Mouse (Mus musculus): ENCODE measurements around the gene Shisa8. TPM values are rescaled to one million over a fixed set of nuclear protein-coding genes. Genes with fewer than 3 reads are reported as not detected.

Shisa8 gene
- polyA plus RNA-seq, 1 experiment from 2014 or later: 0.34 TPM

- peaks cover 30% of the 10 kb centered on the region for H3K36me3 ChIP-seq
- H3K4me2 ChIP-seq (replicated peaks): no peak overlapping the region
- H3K9ac ChIP-seq: no peak overlapping the region
- WGBS: 77% methylated on average over 10 of the region's 10 CpGs
- H3K27me3 ChIP-seq: no peaks in the 10 kb centered on the region
- ATAC-seq (ENCODE audit: low FRiP score, low read depth): no peak
- no peaks in the 10 kb centered on the region for H3K4me1 ChIP-seq
- H3K9me3 ChIP-seq: no peaks in the 10 kb centered on the region
- no peak overlapping the region for H3K4me3 ChIP-seq
- H3K27ac ChIP-seq: no peak overlapping the region
Measured at GRCm38 (mm10) chr15:82235661-82236060, 23.0 kb upstream of the Shisa8 start.

- no peak overlapping the region for H3K27ac ChIP-seq
- ATAC-seq (ENCODE audit: low FRiP score, low read depth): no peak
- H3K9me3 ChIP-seq: no peaks in the 10 kb centered on the region
- H3K27me3 ChIP-seq: peaks cover 2% of the 10 kb centered on the region; the same call in 1 of the 2 replicates
- 60% methylated on average over 4 of the region's 4 CpGs for WGBS
- peaks cover 15% of the 10 kb centered on the region for H3K36me3 ChIP-seq
- H3K4me2 ChIP-seq (replicated peaks): no peak overlapping the region
- no peak overlapping the region for H3K9ac ChIP-seq
- no peak overlapping the region for H3K4me3 ChIP-seq
- H3K4me1 ChIP-seq: no peaks in the 10 kb centered on the region
Measured at GRCm38 (mm10) chr15:82232651-82233050, 20.0 kb upstream of the Shisa8 start.

DNA sequence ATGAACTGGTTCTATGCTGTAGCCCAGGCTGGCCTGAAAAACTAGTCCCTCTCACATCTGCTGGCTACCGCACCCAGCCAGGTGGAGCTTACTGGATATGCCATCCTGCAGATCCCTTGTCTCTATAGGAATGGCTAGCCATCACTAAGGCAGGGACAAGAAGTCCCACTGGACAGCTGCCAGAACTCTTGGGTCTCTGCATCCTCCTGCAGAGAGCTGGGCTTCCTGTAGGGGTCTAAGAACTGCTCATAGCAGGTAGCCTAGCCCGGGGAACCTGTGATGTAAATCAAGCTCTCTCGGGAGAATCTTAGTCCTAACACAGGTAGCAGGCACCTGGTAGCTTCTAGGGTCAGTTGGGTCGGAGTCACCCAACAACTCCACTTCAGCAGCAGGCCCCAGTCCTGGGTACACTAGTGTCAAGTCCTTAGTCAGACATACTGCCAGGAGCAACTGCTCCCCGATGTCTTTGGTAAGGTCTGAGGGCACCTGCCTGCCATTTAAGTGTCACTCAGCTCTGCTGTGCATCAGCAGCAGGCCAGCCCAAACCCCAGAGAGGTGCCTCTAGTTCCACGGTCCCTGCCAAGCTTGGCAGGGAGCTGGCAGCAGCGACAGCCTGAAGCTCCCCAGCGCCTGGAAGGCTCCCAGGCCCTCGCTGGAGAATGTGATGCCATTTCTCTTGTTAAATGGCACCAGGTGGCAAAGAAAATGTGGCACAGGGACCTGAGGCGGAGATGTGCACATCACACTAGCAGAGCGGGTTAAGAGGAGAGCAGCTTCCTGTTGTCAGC, 19.2 kb upstream of the Shisa8 start:
- H3K27me3 ChIP-seq: peaks cover 2% of the 10 kb centered on the region; the same call in 1 of the 2 replicates
- H3K4me1 ChIP-seq: no peaks in the 10 kb centered on the region
- H3K36me3 ChIP-seq: peaks cover 15% of the 10 kb centered on the region
- H3K27ac ChIP-seq: no peak overlapping the region
- no peak overlapping the region for H3K4me2 ChIP-seq (replicated peaks)
- no peaks in the 10 kb centered on the region for H3K9me3 ChIP-seq
- 63% methylated on average over 11 of the region's 11 CpGs for WGBS
- ATAC-seq (ENCODE audit: low FRiP score, low read depth): no peak
- H3K9ac ChIP-seq: no peak overlapping the region
- H3K4me3 ChIP-seq: no peak overlapping the region

GRCm38 (mm10) chr15:82231100-82231499, 18.5 kb upstream of the Shisa8 start:
- Histone ChIP-seq H3K4me1 (no peaks in the 10 kb centered on the region), H3K27me3 (peaks cover 3% of the 10 kb centered on the region), H3K4me2 (replicated peaks) (no peak overlapping the region), H3K9ac (no peak overlapping the region), H3K27ac (no peak overlapping the region), H3K4me3 (no peak overlapping the region), H3K36me3 (peaks cover 15% of the 10 kb centered on the region), H3K9me3 (no peaks in the 10 kb centered on the region)
- WGBS: 85% methylated on average over 4 of the region's 4 CpGs
- ATAC-seq (ENCODE audit: low FRiP score, low read depth): no peak

DNA sequence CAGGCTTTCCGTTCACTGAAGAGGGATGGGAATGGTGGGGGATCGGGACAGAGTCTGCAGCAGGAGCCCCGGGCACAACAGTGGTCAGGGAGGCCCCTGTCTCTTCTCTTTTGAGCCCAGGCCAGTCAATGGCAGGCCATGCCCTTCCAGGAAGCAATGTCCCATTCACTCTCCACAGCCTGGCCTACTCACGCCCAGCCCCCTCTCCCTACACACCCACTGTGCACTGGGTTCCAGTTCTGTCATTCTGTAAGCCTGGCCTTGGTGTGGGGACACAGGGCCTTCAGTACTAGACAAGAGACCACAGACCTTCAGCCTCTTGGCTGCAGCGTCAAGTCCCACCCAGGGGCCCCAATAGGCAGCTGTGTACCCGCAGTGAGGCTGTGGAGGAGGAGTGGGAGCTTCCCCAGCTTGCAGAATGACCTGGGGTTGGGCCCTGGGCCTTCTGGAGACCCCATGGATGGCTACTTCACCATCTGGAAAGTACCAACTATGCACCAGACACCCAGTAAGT, 17.5 kb upstream of the Shisa8 start:
- 69% methylated on average over 6 of the region's 6 CpGs for WGBS
- Histone ChIP-seq H3K4me1 (no peaks in the 10 kb centered on the region), H3K4me2 (replicated peaks) (no peak overlapping the region), H3K27ac (no peak overlapping the region), H3K9ac (no peak overlapping the region), H3K4me3 (no peak overlapping the region), H3K27me3 (peaks cover 13% of the 10 kb centered on the region), H3K9me3 (no peaks in the 10 kb centered on the region), H3K36me3 (peaks cover 15% of the 10 kb centered on the region)
- ATAC-seq (ENCODE audit: low FRiP score, low read depth): no peak

DNA sequence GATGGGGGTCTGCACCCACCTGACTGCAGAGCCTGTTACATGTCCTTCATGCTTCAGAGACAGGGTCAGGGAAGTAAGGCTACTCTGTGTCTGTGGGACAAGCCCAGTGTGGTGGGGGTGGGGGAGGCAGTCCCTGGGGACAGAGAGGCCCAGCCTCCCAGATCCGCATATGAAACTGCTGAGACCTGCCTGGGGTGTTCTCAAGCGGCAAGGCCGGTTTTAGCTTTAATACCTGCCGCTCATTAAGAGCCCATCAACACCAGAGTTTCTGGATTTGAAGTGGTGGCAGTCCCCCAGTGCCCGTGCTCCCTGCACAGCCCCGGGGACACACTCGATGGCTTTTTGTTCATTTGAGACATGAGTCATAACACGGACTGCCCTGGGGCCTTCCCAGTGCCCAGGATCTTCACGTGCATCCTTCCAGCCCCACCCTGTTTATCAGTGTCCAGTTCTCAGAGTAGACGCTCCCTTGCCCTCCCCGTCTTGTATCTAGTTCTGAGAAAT, 17.0 kb upstream of the Shisa8 start:
- WGBS: 37% methylated on average over 11 of the region's 11 CpGs
- peaks cover 1% of the 10 kb centered on the region; the same call in 1 of the 2 replicates for H3K4me1 ChIP-seq
- no peak for ATAC-seq (ENCODE audit: low FRiP score, low read depth)
- no peak overlapping the region for H3K27ac ChIP-seq
- H3K36me3 ChIP-seq: peaks cover 15% of the 10 kb centered on the region
- peaks cover 18% of the 10 kb centered on the region for H3K27me3 ChIP-seq
- H3K9ac ChIP-seq: no peak overlapping the region
- H3K4me2 ChIP-seq (replicated peaks): no peak overlapping the region
- H3K9me3 ChIP-seq: no peaks in the 10 kb centered on the region
- H3K4me3 ChIP-seq: no peak overlapping the region

DNA sequence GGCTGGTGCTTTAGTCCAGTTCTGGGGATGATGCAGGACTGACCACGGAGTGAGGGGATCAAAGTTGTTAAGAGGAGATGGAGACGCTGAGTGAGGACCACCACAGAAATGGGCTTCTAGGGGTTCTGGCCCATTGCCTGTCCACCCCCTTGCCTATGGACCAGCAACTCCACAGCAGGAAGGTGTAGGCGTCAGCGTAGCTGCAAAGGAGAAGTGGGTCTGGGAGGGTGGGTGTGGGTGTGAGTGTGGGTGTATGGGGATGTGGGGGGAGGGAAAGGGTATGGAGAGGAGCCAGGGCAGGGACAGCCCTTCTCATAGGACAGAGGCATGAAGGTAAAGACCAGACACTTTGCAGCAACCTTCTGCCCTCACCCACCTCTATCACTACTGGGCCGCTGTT, 13.2 kb upstream of the Shisa8 start:
- ATAC-seq (ENCODE audit: low FRiP score, low read depth): no peak
- H3K27me3 ChIP-seq: peaks cover 50% of the 10 kb centered on the region
- WGBS: 92% methylated on average over 5 of the region's 5 CpGs

GRCm38 (mm10) chr15:82224602-82225215, 12.1 kb upstream of the Shisa8 start:
- Histone ChIP-seq H3K27ac (no peak overlapping the region), H3K36me3 (no peaks in the 10 kb centered on the region), H3K9me3 (no peaks in the 10 kb centered on the region), H3K9ac (peak overlapping the region; percentile 48; the same call in 1 of the 2 replicates), H3K4me1 (peaks cover 8% of the 10 kb centered on the region), H3K4me2 (replicated peaks) (peak overlapping the region; percentile 71), H3K4me3 (peak overlapping the region; percentile 41), H3K27me3 (peaks cover 48% of the 10 kb centered on the region)
- 37% methylated on average over 7 of the region's 7 CpGs for WGBS
- ATAC-seq (ENCODE audit: low FRiP score, low read depth): no peak

More for the DNA sequence above, 13.2 kb upstream of the Shisa8 start:
- Histone ChIP-seq H3K27ac (no peak overlapping the region), H3K9me3 (no peaks in the 10 kb centered on the region), H3K4me2 (replicated peaks) (no peak overlapping the region), H3K9ac (no peak overlapping the region), H3K4me1 (peaks cover 8% of the 10 kb centered on the region), H3K36me3 (no peaks in the 10 kb centered on the region), H3K4me3 (no peak overlapping the region)

DNA sequence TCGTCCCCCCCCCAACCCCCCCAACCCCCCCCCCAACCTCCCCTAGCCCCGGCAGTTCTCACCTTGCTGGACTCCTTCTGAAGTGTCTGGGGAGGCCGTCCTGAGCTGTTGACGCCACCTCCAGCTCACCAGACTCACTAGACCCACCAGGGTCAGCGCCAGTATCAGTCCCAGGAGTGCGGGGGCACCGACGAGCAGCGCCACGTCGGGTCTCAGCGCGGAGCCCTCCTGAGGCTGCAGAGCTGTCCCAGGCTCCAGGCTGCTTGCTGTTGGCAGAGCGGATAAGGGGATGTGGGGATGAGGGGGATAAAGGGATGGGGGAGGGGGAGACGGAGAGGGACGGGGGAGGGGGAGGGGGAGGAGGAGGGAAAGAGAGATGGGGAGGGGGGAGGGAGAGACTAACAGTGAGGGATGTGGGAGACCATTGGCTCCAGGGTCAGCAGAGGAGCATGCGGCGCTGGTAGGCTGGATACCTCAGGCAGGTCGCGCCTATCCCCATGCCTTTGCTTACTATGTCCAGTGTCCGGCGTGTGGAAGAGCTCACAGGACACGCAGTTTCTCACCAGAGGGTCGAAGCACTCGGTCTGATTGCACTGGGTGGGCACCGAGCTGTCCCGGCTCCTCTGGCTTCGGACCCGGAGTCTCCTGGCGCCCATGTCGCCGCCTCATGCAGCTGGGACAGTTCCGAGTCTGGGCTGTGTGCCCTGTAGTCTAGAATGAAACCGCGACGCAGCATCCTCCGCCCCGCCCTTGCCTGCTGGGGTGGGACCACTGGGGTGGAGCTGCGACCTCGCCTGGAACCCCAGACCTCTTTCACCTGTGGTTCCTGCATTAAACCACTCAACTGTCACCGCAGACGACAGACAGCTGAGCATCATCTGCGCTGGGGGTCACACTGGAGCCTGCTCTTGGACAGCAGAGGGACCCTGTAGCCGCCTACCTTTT, 11.3 kb upstream of the Shisa8 start, which contains the start of gene Tnfrsf13c:
Gene Tnfrsf13c (minus strand): TSS at position 713 of the 945 bp plus-strand sequence.
- no peak for ATAC-seq (ENCODE audit: low FRiP score, low read depth)
- Histone ChIP-seq H3K36me3 (no peaks in the 10 kb centered on the region), H3K9ac (peak within 1 kb of the TSS; percentile 48), H3K4me1 (peaks cover 8% of the 10 kb centered on the region), H3K4me2 (replicated peaks) (peak within 1 kb of the TSS; percentile 71), H3K9me3 (no peaks in the 10 kb centered on the region), H3K27me3 (peaks cover 49% of the 10 kb centered on the region), H3K4me3 (peak within 1 kb of the TSS; percentile 41), H3K27ac (no peak within 1 kb of the TSS)
- under 1% methylated on average over 44 of the region's 44 CpGs for WGBS

- peak overlapping the region; percentile 71; the same call in 1 of the 2 replicates for H3K4me2 ChIP-seq (replicated peaks)
- WGBS: 30% methylated on average over 7 of the region's 7 CpGs
- H3K27me3 ChIP-seq: peaks cover 53% of the 10 kb centered on the region
- H3K9ac ChIP-seq: no peak overlapping the region
- peaks cover 8% of the 10 kb centered on the region for H3K4me1 ChIP-seq
- ATAC-seq (ENCODE audit: low FRiP score, low read depth): no peak
- no peaks in the 10 kb centered on the region for H3K36me3 ChIP-seq
- no peaks in the 10 kb centered on the region for H3K9me3 ChIP-seq
- H3K4me3 ChIP-seq: no peak overlapping the region; the same call in 1 of the 2 replicates
- no peak overlapping the region for H3K27ac ChIP-seq
Measured at GRCm38 (mm10) chr15:82223251-82223650, 10.6 kb upstream of the Shisa8 start.

DNA sequence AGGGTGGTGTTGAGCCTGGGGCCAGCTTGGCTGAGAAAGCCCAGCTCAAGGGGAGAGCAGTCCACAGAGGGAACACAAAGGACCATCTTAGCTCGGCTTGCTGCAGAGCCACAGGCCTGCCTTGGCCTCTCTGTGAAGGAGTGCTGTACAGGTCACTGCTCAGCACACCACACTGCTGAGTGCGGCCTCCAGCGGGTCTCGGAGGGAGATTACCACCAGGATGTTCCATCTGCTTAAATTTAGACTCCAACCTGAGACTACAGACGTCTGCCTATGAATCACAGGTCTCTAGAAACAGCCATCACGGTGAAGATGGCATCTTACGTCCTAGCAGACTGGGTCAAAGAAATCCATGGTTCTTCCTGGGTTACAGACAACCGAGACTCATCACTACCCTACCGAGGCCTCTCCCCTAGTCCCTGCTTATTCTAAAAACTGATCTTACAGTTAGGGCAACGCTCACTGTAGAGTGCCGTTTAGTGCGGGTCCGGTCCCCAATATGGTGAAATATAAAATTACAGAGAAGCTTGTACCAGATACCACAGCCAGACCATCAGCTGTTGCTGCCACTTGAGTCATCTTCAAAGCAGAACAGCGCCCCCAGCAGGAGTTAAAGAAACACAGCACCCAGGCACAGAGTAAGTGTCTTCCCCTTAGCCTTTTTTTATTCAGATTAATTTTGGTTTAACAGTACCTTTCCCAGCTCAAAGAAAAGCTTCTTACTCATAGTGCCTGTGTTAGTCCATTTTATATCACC, 8.7 kb upstream of the Shisa8 start:
- no peak overlapping the region for H3K9ac ChIP-seq

More for the DNA sequence above, 8.7 kb upstream of the Shisa8 start:
- no peak for ATAC-seq (ENCODE audit: low FRiP score, low read depth)
- H3K4me3 ChIP-seq: no peak overlapping the region
- no peaks in the 10 kb centered on the region for H3K9me3 ChIP-seq
- 64% methylated on average over 14 of the region's 14 CpGs for WGBS
- H3K27ac ChIP-seq: no peak overlapping the region
- peaks cover 20% of the 10 kb centered on the region for H3K4me1 ChIP-seq
- no peak overlapping the region for H3K4me2 ChIP-seq (replicated peaks)
- H3K27me3 ChIP-seq: peaks cover 68% of the 10 kb centered on the region
- H3K36me3 ChIP-seq: no peaks in the 10 kb centered on the region
